Mouse (Mus musculus): ENCODE measurements around the gene Epha5. TPM values are rescaled to one million over a fixed set of nuclear protein-coding genes. Genes with fewer than 3 reads are reported as not detected.
A peak's percentile ranks its signal among the peaks of the same experiment; 100 is the strongest.

Epha5 gene
- polyA plus RNA-seq, 1 experiment from 2014 or later = 1.1 TPM

DNA sequence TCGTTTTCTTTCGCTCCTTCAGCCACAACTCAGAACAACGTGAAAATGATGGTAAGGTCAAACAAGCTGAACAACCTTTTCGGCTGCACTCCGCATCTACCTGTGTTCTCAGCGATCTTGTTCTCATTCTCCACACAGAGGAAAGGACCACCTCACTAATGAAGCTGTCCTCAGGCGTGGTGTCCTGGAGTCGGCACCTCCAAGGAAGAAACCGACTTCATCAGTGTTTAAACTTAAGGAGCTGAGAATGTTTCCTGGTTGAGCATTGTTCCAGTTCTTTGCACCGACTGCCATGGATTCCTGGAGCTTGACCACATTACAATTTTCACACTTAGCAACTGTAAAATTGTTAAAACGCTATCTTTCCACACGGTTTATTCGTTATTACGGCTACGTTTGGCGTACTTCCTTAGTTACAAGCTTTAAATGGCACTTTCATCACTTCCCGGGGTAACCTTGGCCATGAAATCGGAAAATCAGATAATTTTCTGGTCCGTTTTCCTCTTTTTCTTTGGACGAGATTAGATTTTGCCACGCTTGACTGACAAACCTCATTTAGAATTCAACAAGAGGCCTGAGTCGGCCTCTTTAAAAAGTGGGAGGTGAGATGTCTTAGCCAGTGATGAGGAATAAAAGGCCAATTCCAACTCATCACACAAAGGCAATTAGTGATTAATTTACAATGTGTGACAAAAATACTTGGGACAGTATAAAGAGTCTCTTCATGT lies 135.7 kb downstream of the Epha5 start:
- Histone ChIP-seq H3K27ac (no peak overlapping the region), H3K4me3 (replicated peaks) (no peak overlapping the region), H3K4me1 (no peaks in the 10 kb centered on the region), H3K27me3 (no peaks in the 10 kb centered on the region), H3K4me2 (0 out of 2 replicates have a peak overlapping the region, but pooled peaks have one; percentile 10), H3K36me3 (no peaks in the 10 kb centered on the region), H3K9me3 (replicated peaks) (no peaks in the 10 kb centered on the region), H3K9ac (no peak overlapping the region)
- no peak for ATAC-seq (replicated peaks; ENCODE audit: low FRiP score)
- WGBS = 68% methylated on average over 22 of the region's 22 CpGs

DNA sequence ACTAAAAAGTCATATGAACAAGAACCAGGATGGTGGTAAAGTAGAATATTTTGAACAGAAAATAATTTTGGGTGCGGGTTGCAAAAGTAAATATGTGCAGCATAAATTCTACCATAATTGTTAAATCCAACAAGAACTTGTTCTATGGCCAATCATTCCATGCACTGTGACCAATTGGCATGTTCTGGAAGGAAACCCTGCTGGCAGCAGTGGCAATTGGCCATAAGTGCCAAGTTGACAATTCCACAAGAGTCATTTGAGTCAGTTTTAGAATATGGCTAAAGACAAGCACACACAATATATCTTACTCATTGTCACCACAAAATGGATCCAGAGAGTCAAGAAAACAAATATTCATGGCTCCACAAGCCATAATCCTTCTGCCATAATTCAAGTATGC lies 140.2 kb downstream of the Epha5 start:
- no peak for ATAC-seq (replicated peaks; ENCODE audit: low FRiP score)
- H3K36me3 ChIP-seq = no peaks in the 10 kb centered on the region
- WGBS = 89% methylated on average over 1 of the region's 1 CpGs
- no peak overlapping the region for H3K9ac ChIP-seq
- no peaks in the 10 kb centered on the region for H3K9me3 ChIP-seq (replicated peaks)
- no peaks in the 10 kb centered on the region for H3K27me3 ChIP-seq
- no peak overlapping the region for H3K4me3 ChIP-seq (replicated peaks)
- H3K27ac ChIP-seq = no peak overlapping the region
- no peaks in the 10 kb centered on the region for H3K4me1 ChIP-seq
- no peak overlapping the region for H3K4me2 ChIP-seq

GRCm38 (mm10) chr5:84265407-84265806 lies 151.8 kb downstream of the Epha5 start:
- Histone ChIP-seq H3K36me3 (no peaks in the 10 kb centered on the region), H3K9me3 (replicated peaks) (no peaks in the 10 kb centered on the region), H3K27ac (no peak overlapping the region), H3K27me3 (no peaks in the 10 kb centered on the region), H3K9ac (no peak overlapping the region), H3K4me1 (no peaks in the 10 kb centered on the region), H3K4me2 (no peak overlapping the region), H3K4me3 (replicated peaks) (no peak overlapping the region)
- no peak for ATAC-seq (replicated peaks; ENCODE audit: low FRiP score)
- 81% methylated on average over 4 of the region's 4 CpGs for WGBS

- WGBS = 33% methylated on average over 6 of the region's 6 CpGs
- H3K9me3 ChIP-seq (replicated peaks) = no peaks in the 10 kb centered on the region
- no peak overlapping the region for H3K27ac ChIP-seq
- H3K4me2 ChIP-seq = no peak overlapping the region
- no peak for ATAC-seq (replicated peaks; ENCODE audit: low FRiP score)
- H3K4me1 ChIP-seq = no peaks in the 10 kb centered on the region
- no peaks in the 10 kb centered on the region for H3K27me3 ChIP-seq
- H3K9ac ChIP-seq = no peak overlapping the region
- no peaks in the 10 kb centered on the region for H3K36me3 ChIP-seq
- no peak overlapping the region for H3K4me3 ChIP-seq (replicated peaks)
Measured at GRCm38 (mm10) chr5:84263999-84264398, 153.2 kb downstream of the Epha5 start.

DNA sequence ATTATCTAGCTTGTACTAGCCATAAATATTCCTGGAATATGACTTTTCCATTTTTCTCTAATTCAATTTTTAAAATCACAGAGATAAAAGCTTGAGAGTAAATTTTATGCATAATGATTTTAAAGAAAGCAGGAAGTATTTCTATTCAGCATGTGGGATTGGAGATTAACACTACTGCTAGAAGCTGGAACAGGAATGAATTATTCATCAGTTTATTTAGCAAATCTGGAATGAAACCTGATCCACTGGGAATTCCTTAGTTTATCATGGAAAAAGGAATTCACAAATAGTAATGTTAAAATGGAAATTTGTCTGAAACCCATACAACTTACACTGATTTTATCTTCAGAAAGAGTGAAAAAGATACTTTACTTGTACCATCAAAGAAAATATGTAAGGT lies 187.2 kb downstream of the Epha5 start:
- no peaks in the 10 kb centered on the region for H3K4me1 ChIP-seq
- no peak overlapping the region for H3K9ac ChIP-seq
- H3K36me3 ChIP-seq = no peaks in the 10 kb centered on the region
- no peak overlapping the region for H3K4me3 ChIP-seq (replicated peaks)
- ATAC-seq (replicated peaks; ENCODE audit: low FRiP score) = no peak
- H3K9me3 ChIP-seq (replicated peaks) = no peaks in the 10 kb centered on the region
- no peak overlapping the region for H3K27ac ChIP-seq
- no peaks in the 10 kb centered on the region for H3K27me3 ChIP-seq
- no peak overlapping the region for H3K4me2 ChIP-seq

DNA sequence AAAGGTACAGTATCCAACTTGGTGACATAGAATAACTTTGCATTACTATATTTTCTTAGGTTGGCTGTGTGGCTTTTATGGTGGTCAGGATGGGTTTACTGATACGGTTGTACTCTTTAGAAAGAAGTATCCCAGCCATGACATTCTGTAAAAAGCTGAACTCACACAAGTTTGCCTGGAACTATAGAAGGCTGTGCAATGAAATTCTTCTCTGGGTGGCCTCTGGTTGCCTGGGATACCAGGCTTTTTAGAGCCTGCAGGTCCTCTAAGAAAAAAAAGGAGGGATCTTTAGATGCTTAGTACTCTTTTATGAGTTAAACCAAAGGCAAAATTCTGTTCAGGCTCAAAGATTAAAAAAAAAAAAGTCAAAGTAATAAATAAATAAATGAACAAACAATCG lies 208.6 kb downstream of the Epha5 start:
- Histone ChIP-seq H3K36me3 (no peaks in the 10 kb centered on the region), H3K4me1 (no peaks in the 10 kb centered on the region), H3K9ac (no peak overlapping the region), H3K4me2 (no peak overlapping the region), H3K27me3 (no peaks in the 10 kb centered on the region), H3K27ac (no peak overlapping the region), H3K4me3 (replicated peaks) (no peak overlapping the region), H3K9me3 (replicated peaks) (no peaks in the 10 kb centered on the region)
- WGBS = 81% methylated on average over 2 of the region's 2 CpGs
- no peak for ATAC-seq (replicated peaks; ENCODE audit: low FRiP score)

- Histone ChIP-seq H3K36me3 (no peaks in the 10 kb centered on the region), H3K27me3 (no peaks in the 10 kb centered on the region), H3K4me2 (no peak overlapping the region), H3K9ac (no peak overlapping the region), H3K4me1 (no peaks in the 10 kb centered on the region), H3K9me3 (replicated peaks) (no peaks in the 10 kb centered on the region), H3K4me3 (replicated peaks) (no peak overlapping the region), H3K27ac (no peak overlapping the region)
- WGBS = 41% methylated on average over 3 of the region's 3 CpGs
- ATAC-seq (replicated peaks; ENCODE audit: low FRiP score) = no peak
Measured at GRCm38 (mm10) chr5:84193348-84193747, 223.8 kb downstream of the Epha5 start.

DNA sequence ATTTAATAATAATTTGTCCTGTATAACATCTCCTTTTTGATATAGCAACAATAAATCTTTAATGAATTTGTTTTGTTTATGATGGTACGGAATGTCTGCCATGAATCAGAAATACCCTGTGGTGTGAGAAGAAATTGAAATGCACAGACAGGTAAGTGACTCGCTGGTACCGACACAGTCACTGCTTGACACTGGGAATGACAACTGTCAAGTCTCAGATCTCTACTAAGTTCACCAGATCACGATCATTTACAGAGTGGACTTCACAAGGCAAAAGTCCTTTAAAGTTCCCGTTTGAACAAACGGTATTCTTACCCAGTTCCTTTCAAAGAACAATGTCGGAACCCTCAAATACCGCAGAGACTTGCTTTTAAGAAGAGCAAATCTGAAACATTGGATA lies 233.0 kb downstream of the Epha5 start:
- Histone ChIP-seq H3K9ac (no peak overlapping the region), H3K27ac (no peak overlapping the region), H3K4me1 (no peaks in the 10 kb centered on the region), H3K4me2 (no peak overlapping the region), H3K27me3 (no peaks in the 10 kb centered on the region), H3K9me3 (replicated peaks) (no peaks in the 10 kb centered on the region), H3K36me3 (no peaks in the 10 kb centered on the region), H3K4me3 (replicated peaks) (no peak overlapping the region)
- ATAC-seq (replicated peaks; ENCODE audit: low FRiP score) = no peak
- 87% methylated on average over 8 of the region's 8 CpGs for WGBS

DNA sequence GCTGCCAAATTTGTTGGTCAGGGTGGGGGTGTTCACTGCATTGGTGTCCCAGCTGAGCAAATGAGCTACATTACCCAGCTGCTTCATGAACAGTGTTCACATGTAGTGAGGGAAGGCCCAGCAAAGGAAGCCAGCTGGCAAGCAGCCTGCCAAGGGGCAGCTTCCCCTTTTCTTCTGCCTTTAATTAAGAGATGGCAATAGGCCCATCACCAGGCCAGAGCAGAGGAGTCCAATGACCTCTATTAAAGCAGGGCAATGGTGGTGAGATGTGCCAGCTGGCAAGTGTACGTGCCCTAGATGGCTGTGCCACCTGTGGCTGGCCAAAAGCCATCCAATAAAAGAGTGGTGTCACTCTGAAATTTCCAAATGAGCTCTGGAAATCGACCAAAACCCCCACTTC lies 264.1 kb downstream of the Epha5 start:
- no peak overlapping the region for H3K4me3 ChIP-seq (replicated peaks)

DNA sequence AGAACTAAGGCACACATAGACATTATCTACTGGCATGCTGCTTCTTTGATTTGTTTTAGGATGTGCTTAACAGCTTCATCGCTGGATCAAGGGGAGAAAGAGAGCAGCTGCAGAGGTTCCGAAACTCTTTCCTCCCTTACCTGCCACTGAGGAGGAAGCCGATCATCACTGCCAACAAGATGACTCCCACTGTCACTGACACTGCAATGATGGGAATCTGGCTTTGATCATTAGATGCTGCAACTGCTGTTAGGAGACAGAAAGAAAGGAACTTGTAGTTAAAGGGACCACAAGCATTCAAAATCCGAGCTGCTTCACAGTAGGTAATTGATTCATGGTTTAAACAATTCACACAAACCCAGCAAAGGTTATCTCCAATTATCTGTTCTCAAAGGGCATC lies 275.0 kb downstream of the Epha5 start:
- no peak overlapping the region for H3K9ac ChIP-seq
- no peaks in the 10 kb centered on the region for H3K4me1 ChIP-seq
- no peaks in the 10 kb centered on the region for H3K27me3 ChIP-seq
- no peak overlapping the region for H3K4me2 ChIP-seq
- WGBS = 50% methylated on average over 4 of the region's 4 CpGs
- no peak for ATAC-seq (replicated peaks; ENCODE audit: low FRiP score)
- H3K9me3 ChIP-seq (replicated peaks) = no peaks in the 10 kb centered on the region
- no peaks in the 10 kb centered on the region for H3K36me3 ChIP-seq
- H3K27ac ChIP-seq = no peak overlapping the region
- H3K4me3 ChIP-seq (replicated peaks) = no peak overlapping the region

More for the DNA sequence above, 264.1 kb downstream of the Epha5 start:
- no peak overlapping the region for H3K9ac ChIP-seq
- no peak overlapping the region for H3K4me2 ChIP-seq
- no peaks in the 10 kb centered on the region for H3K27me3 ChIP-seq
- H3K9me3 ChIP-seq (replicated peaks) = no peaks in the 10 kb centered on the region
- no peak overlapping the region for H3K27ac ChIP-seq
- H3K36me3 ChIP-seq = no peaks in the 10 kb centered on the region
- no peaks in the 10 kb centered on the region for H3K4me1 ChIP-seq
- no peak for ATAC-seq (replicated peaks; ENCODE audit: low FRiP score)
- WGBS = 55% methylated on average over 2 of the region's 2 CpGs

GRCm38 (mm10) chr5:84095947-84096346 lies 321.2 kb downstream of the Epha5 start:
- no peak for ATAC-seq (replicated peaks; ENCODE audit: low FRiP score)
- no peaks in the 10 kb centered on the region for H3K36me3 ChIP-seq
- H3K4me3 ChIP-seq (replicated peaks) = no peak overlapping the region
- H3K4me1 ChIP-seq = no peaks in the 10 kb centered on the region
- H3K4me2 ChIP-seq = no peak overlapping the region
- no peaks in the 10 kb centered on the region for H3K9me3 ChIP-seq (replicated peaks)
- H3K9ac ChIP-seq = no peak overlapping the region
- 85% methylated on average over 11 of the region's 11 CpGs for WGBS
- H3K27me3 ChIP-seq = no peaks in the 10 kb centered on the region
- H3K27ac ChIP-seq = no peak overlapping the region

DNA sequence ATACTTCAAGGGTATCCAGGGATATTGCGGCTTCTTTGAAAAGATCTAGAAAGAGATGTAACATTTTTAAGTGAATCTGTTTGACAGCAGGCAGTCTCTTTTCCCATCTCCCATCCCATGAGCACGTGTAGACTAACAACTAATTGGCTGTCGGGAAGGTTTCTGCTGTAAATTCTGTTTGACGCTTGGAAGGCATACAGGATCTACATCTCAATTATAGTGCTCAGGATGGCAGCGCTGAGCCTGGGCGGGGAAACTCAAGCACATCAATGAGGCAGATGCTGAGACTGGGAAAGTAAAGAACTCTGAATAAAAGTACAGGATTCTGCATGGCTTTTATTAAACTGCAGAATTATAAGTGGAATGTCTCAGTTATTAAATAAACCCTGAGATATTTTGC lies 335.9 kb downstream of the Epha5 start:
- Histone ChIP-seq H3K36me3 (no peaks in the 10 kb centered on the region), H3K9me3 (replicated peaks) (no peaks in the 10 kb centered on the region), H3K4me1 (no peaks in the 10 kb centered on the region), H3K27ac (no peak overlapping the region), H3K4me3 (replicated peaks) (no peak overlapping the region), H3K9ac (no peak overlapping the region), H3K27me3 (no peaks in the 10 kb centered on the region), H3K4me2 (no peak overlapping the region)
- no peak for ATAC-seq (replicated peaks; ENCODE audit: low FRiP score)
- WGBS = 67% methylated on average over 6 of the region's 6 CpGs

- Histone ChIP-seq H3K4me1 (no peaks in the 10 kb centered on the region), H3K9me3 (replicated peaks) (no peaks in the 10 kb centered on the region), H3K9ac (no peak overlapping the region), H3K4me2 (no peak overlapping the region), H3K27ac (no peak overlapping the region), H3K4me3 (replicated peaks) (no peak overlapping the region), H3K36me3 (no peaks in the 10 kb centered on the region), H3K27me3 (no peaks in the 10 kb centered on the region)
- ATAC-seq (replicated peaks; ENCODE audit: low FRiP score) = no peak
- 92% methylated on average over 7 of the region's 7 CpGs for WGBS
Measured at GRCm38 (mm10) chr5:84070976-84071375, 346.2 kb downstream of the Epha5 start.
